Mouse (Mus musculus) heart, adult 11 months (tissue): Measurements from ENCODE around the gene Atp2b2.

ENCODE experiments used
- DNase-seq: peaks from one replicate; pipeline ENCODE4 v3.0.0; 2022

The Atp2b2 gene

GRCm38 (mm10) chr6:113696582-113697221 lies 345.7 kb downstream of the Atp2b2 start, which contains the start of gene Tatdn2:
TSS of gene Tatdn2 (plus strand) at chr6:113697050.
- DNase-seq: peak; percentile 100

- no peak for DNase-seq
These were observed 346.6 kb downstream of the Atp2b2 start for GRCm38 (mm10) chr6:113695766-113696355.

GRCm38 (mm10) chr6:113695203-113695602 lies 347.2 kb downstream of the Atp2b2 start:
- DNase-seq: no peak
